Mouse (Mus musculus) liver, embryonic 18 days (tissue): ENCODE measurements around the gene Nppb. TPM values are rescaled to one million over a fixed set of nuclear protein-coding genes. Genes with fewer than 3 reads are reported as not detected.

Source experiments
- polyA plus RNA-seq: library from polyadenylated mRNA; depleted of rRNA; stranded (reverse); fragments of >200 nt; gene quantifications from 2 replicates; pipeline ENCODE4 v1.2.3, GENCODE M21; 2012; rRNA removed

Nppb gene
- not detected in 2 replicates for polyA plus RNA-seq

GRCm38 (mm10) chr4:147985205-147986132 is at the start of gene Nppb:
TSS of gene Nppb (plus strand) at chr4:147985788.

GRCm38 (mm10) chr4:147936331-147936954 is 49.1 kb upstream of the Nppb start, which contains the start of gene Plod1:
TSS of gene Plod1 (minus strand) at chr4:147936767.

GRCm38 (mm10) chr4:147940576-147941044 is 45.0 kb upstream of the Nppb start, which contains the start of gene 2510039O18Rik:
TSS of gene 2510039O18Rik (plus strand) at chr4:147940895.

GRCm38 (mm10) chr4:148000202-148000772 is 14.7 kb downstream of the Nppb start, which contains the start of gene Nppa:
TSS of gene Nppa (plus strand) at chr4:148000722.

Other genes with a start within 250 kb of the Nppb start
- 2.3 TPM in 2 replicates for gene Zfp984, start 176.0 kb upstream of the Nppb start, polyA plus RNA-seq
- gene Zfp933, start 137.4 kb upstream of the Nppb start, polyA plus RNA-seq = 1.2 and 1.3 TPM in 2 replicates
- gene Miip, start 117.0 kb upstream of the Nppb start, polyA plus RNA-seq = 26.8 and 33.3 TPM in 2 replicates
- 2.0 and 2.9 TPM in 2 replicates for gene Fv1, start 116.8 kb upstream of the Nppb start, polyA plus RNA-seq
- 9.5 and 11.6 TPM in 2 replicates for gene Mfn2, start 81.1 kb upstream of the Nppb start, polyA plus RNA-seq
- 17.1 and 17.6 TPM in 2 replicates for gene Plod1, start 49.0 kb upstream of the Nppb start, polyA plus RNA-seq
- 20.5 and 23.8 TPM in 2 replicates for gene 2510039O18Rik, start 44.9 kb upstream of the Nppb start, polyA plus RNA-seq
- not detected in 2 replicates for gene Nppa, start 14.9 kb downstream of the Nppb start, polyA plus RNA-seq
- gene Clcn6, start 53.0 kb downstream of the Nppb start, polyA plus RNA-seq = 3.3 and 3.8 TPM in 2 replicates
- gene Mthfr, start 53.3 kb downstream of the Nppb start, polyA plus RNA-seq = 16.6 and 18.3 TPM in 2 replicates
- 5.1 and 5.6 TPM in 2 replicates for gene Agtrap, start 102.2 kb downstream of the Nppb start, polyA plus RNA-seq
- 12.2 and 13.0 TPM in 2 replicates for gene Mad2l2, start 144.6 kb downstream of the Nppb start, polyA plus RNA-seq
- gene Draxin, start 144.9 kb downstream of the Nppb start, polyA plus RNA-seq = 0.14 and 0.17 TPM in 2 replicates
- 18.9 and 23.5 TPM in 2 replicates for gene Fbxo6, start 166.4 kb downstream of the Nppb start, polyA plus RNA-seq
- 1.3 and 1.4 TPM in 2 replicates for gene Fbxo44, start 174.7 kb downstream of the Nppb start, polyA plus RNA-seq
- 0.07 TPM in 2 replicates for gene Fbxo2, start 174.8 kb downstream of the Nppb start, polyA plus RNA-seq